Mouse (Mus musculus): ENCODE measurements at regions not wholly inside any gene's neighbourhood (a gene's known extent, or its start where the extent isn't known, plus 50 kb on each side); places are given as distances from the start of the nearest gene placed in this dataset.
A peak's percentile ranks its signal among the peaks of the same experiment; 100 is the strongest.

DNA sequence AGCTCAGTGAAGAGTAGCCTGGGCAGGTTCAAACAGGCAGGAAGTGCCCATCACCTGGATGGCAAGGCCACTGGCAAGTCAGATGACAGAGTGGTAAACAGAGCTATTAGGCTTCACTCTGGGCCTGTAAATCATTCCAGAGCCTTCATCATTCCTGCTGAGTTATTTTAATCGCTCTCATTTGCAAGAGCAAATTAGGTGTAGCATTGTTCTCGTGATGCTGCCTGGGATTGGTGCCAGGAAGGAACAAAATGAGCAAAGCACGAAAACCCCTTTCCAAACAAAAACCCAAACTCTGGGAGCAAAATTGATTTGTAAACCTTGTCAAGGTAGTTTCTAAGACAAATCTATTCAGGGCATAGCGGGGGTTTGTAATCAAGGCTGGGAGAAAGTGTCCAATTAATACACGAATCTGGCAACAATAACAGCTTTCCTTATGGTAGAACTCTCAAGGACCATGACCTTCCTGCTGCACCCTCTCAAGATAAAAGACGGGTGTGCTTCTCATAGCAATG is 429.2 kb upstream of the Lmcd1 start:
- TF ChIP-seq CTCF (IDR thresholded peaks at IDR 0.05): no peak
- no peaks in the 10 kb centered on the region for H3K9me3 ChIP-seq (ENCODE audit: low read length)
- no peak for ATAC-seq (ENCODE audit: low FRiP score)
- WGBS: 58% methylated on average over 6 of the region's 6 CpGs
- no peak overlapping the region for H3K4me2 ChIP-seq (ENCODE audit: low read depth, low read length, poor library complexity, severe bottlenecking)
- H3K27me3 ChIP-seq (ENCODE audit: insufficient read depth, low read length): no peaks in the 10 kb centered on the region
- H3K36me3 ChIP-seq (ENCODE audit: insufficient read depth, low read length): no peaks in the 10 kb centered on the region
- H3K4me3 ChIP-seq (ENCODE audit: low read depth, low read length): no peak overlapping the region
- no peak overlapping the region for H3K9ac ChIP-seq (replicated peaks; ENCODE audit: low read length, poor library complexity, severe bottlenecking)
- peak; percentile 28 for DNase-seq (ENCODE audit: low spot score)
- no peaks in the 10 kb centered on the region for H3K4me1 ChIP-seq (ENCODE audit: insufficient read depth, low read length)
- no peak overlapping the region for H3K27ac ChIP-seq (ENCODE audit: low read depth, low read length)

- H3K4me3 ChIP-seq (ENCODE audit: low read depth, low read length): no peak overlapping the region
- no peaks in the 10 kb centered on the region for H3K36me3 ChIP-seq (ENCODE audit: insufficient read depth, low read length)
- no peak for TF ChIP-seq CTCF (IDR thresholded peaks at IDR 0.05)
- no peaks in the 10 kb centered on the region for H3K4me1 ChIP-seq (ENCODE audit: insufficient read depth, low read length)
- 71% methylated on average over 3 of the region's 3 CpGs for WGBS
- no peak overlapping the region for H3K4me2 ChIP-seq (ENCODE audit: low read depth, low read length, poor library complexity, severe bottlenecking)
- no peaks in the 10 kb centered on the region for H3K27me3 ChIP-seq (ENCODE audit: insufficient read depth, low read length)
- DNase-seq (ENCODE audit: low spot score): peak; percentile 93
- peak; percentile 73; the same call in 1 of the 2 replicates for ATAC-seq (ENCODE audit: low FRiP score)
- H3K9ac ChIP-seq (replicated peaks; ENCODE audit: low read length, poor library complexity, severe bottlenecking): no peak overlapping the region
- H3K9me3 ChIP-seq (ENCODE audit: low read length): no peaks in the 10 kb centered on the region
- no peak overlapping the region for H3K27ac ChIP-seq (ENCODE audit: low read depth, low read length)
Measured at GRCm38 (mm10) chr6:111866101-111866598, 407.4 kb upstream of the Lmcd1 start.

DNA sequence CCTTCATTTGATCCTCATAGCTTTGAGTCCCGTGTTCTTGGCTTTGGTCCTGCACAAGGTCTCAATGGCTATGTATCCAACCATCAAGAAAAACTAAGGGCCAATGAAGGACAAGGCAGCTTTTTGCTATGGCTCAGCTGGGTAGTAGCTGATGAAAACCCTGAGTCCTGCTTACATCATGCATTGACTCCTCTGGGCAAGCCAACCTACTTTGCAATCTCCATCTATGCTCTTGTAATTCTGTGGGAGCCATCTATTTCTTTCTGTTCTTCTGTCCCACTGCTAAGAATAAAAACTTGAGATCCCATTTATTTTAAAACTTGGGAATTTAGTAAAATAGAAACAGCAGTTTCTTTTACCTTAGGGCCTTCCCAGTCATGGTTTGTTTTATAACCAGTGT is 391.0 kb upstream of the Lmcd1 start:
- 89% methylated on average over 1 of the region's 1 CpGs for WGBS
- Histone ChIP-seq H3K4me3 (ENCODE audit: low read depth, low read length) (no peak overlapping the region), H3K4me1 (ENCODE audit: insufficient read depth, low read length) (no peaks in the 10 kb centered on the region), H3K36me3 (ENCODE audit: insufficient read depth, low read length) (no peaks in the 10 kb centered on the region), H3K9ac (replicated peaks; ENCODE audit: low read length, poor library complexity, severe bottlenecking) (no peak overlapping the region), H3K4me2 (ENCODE audit: low read depth, low read length, poor library complexity, severe bottlenecking) (no peak overlapping the region), H3K27me3 (ENCODE audit: insufficient read depth, low read length) (no peaks in the 10 kb centered on the region), H3K27ac (ENCODE audit: low read depth, low read length) (no peak overlapping the region), H3K9me3 (ENCODE audit: low read length) (no peaks in the 10 kb centered on the region)
- no peak for ATAC-seq (ENCODE audit: low FRiP score)
- DNase-seq (ENCODE audit: low spot score): no peak
- TF ChIP-seq CTCF (IDR thresholded peaks at IDR 0.05): no peak

- no peak overlapping the region for H3K4me2 ChIP-seq (ENCODE audit: low read depth, low read length, poor library complexity, severe bottlenecking)
- no peaks in the 10 kb centered on the region for H3K9me3 ChIP-seq (ENCODE audit: low read length)
- no peaks in the 10 kb centered on the region for H3K36me3 ChIP-seq (ENCODE audit: insufficient read depth, low read length)
- no peaks in the 10 kb centered on the region for H3K27me3 ChIP-seq (ENCODE audit: insufficient read depth, low read length)
- no peak overlapping the region for H3K27ac ChIP-seq (ENCODE audit: low read depth, low read length)
- ATAC-seq (ENCODE audit: low FRiP score) (no peak), DNase-seq (ENCODE audit: low spot score) (no peak)
- no peaks in the 10 kb centered on the region for H3K4me1 ChIP-seq (ENCODE audit: insufficient read depth, low read length)
- H3K9ac ChIP-seq (replicated peaks; ENCODE audit: low read length, poor library complexity, severe bottlenecking): no peak overlapping the region
- no peak overlapping the region for H3K4me3 ChIP-seq (ENCODE audit: low read depth, low read length)
- WGBS: 66% methylated on average over 1 of the region's 1 CpGs
- no peak for TF ChIP-seq CTCF (IDR thresholded peaks at IDR 0.05)
Measured at GRCm38 (mm10) chr6:111883946-111884345, 389.6 kb upstream of the Lmcd1 start.

DNA sequence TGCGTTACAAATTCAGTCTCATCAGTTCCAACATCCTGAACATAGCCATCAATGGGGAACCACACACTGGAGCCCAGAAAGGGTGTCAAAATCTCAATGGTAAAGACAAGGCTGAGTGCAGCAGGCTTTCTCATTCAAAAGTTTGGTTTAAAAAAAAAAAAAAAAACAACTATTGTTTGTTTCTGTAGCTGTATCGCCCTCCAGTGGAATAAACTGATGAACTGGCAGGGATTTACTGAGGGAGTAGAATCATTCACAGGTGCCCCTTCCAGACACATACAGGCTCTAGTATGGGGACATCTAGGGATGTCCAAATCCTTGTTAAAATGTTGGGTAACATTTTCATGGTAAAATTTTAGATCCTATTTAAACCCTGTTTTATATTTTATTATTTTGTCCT is 361.6 kb upstream of the Lmcd1 start:
- Histone ChIP-seq H3K4me3 (ENCODE audit: low read depth, low read length) (no peak overlapping the region), H3K27me3 (ENCODE audit: insufficient read depth, low read length) (no peaks in the 10 kb centered on the region), H3K27ac (ENCODE audit: low read depth, low read length) (no peak overlapping the region), H3K9me3 (ENCODE audit: low read length) (no peaks in the 10 kb centered on the region), H3K36me3 (ENCODE audit: insufficient read depth, low read length) (no peaks in the 10 kb centered on the region), H3K9ac (replicated peaks; ENCODE audit: low read length, poor library complexity, severe bottlenecking) (no peak overlapping the region), H3K4me2 (ENCODE audit: low read depth, low read length, poor library complexity, severe bottlenecking) (no peak overlapping the region), H3K4me1 (ENCODE audit: insufficient read depth, low read length) (no peaks in the 10 kb centered on the region)
- 59% methylated on average over 2 of the region's 2 CpGs for WGBS
- peak; percentile 74 for TF ChIP-seq CTCF (IDR thresholded peaks at IDR 0.05)
- peak; percentile 73 for DNase-seq (ENCODE audit: low spot score)
- ATAC-seq (ENCODE audit: low FRiP score): no peak

- Histone ChIP-seq H3K4me2 (ENCODE audit: low read depth, low read length, poor library complexity, severe bottlenecking) (no peak overlapping the region), H3K4me3 (ENCODE audit: low read depth, low read length) (no peak overlapping the region), H3K9me3 (ENCODE audit: low read length) (no peaks in the 10 kb centered on the region), H3K27me3 (ENCODE audit: insufficient read depth, low read length) (no peaks in the 10 kb centered on the region), H3K4me1 (ENCODE audit: insufficient read depth, low read length) (no peaks in the 10 kb centered on the region), H3K9ac (replicated peaks; ENCODE audit: low read length, poor library complexity, severe bottlenecking) (no peak overlapping the region), H3K36me3 (ENCODE audit: insufficient read depth, low read length) (no peaks in the 10 kb centered on the region), H3K27ac (ENCODE audit: low read depth, low read length) (no peak overlapping the region)
- DNase-seq (ENCODE audit: low spot score) (no peak), ATAC-seq (ENCODE audit: low FRiP score) (no peak)
- WGBS: 46% methylated on average over 11 of the region's 11 CpGs
- no peak for TF ChIP-seq CTCF (IDR thresholded peaks at IDR 0.05)
Measured at GRCm38 (mm10) chr6:111913771-111914405, 359.7 kb upstream of the Lmcd1 start.

Data from midbrain, postnatal 0 days (tissue).